Mouse (Mus musculus): Measurements from ENCODE around the gene Gm13287. TPM values are rescaled to one million over a fixed set of nuclear protein-coding genes. Genes with fewer than 3 reads are reported as not detected.
A peak's percentile ranks its signal among the peaks of the same experiment; 100 is the strongest.
"Not testable (repeated sequence)": the region's sequence is repeated elsewhere in the genome, so short reads cannot be mapped to it uniquely, and the experiment has no call there.

Gene Gm13287
- total and polyA plus RNA-seq, 3 experiments = not detected

DNA sequence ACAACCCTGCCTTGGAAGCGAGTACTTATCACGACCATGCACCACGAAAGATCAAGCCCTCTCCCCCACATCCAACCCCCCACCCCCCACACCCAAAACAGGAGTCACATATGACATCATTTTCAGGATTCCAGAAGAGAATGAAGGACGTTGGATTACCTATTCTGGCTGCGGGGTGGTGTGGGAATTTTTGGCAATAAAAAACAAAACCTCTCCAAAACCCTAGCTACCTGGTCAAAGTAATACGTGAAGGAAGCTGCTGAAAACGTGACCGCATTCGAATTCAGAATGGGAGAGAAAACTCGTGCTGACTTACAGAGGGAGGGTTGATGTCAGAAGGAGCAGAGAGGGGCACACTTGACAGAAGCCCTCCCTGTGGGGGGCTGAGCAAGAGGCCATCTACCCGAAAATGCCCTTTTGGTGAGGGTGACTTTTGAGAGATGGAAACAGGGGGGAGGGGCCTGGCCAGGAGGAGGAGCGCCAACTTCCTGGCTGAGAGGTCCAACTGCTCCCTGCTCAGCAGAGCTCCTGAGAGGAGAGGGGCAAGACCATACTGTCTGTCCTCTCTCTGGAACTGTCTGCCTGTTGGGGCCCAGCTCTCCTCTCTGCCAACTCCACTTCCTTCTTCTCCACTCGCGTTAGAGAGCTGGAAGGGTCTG lies 43.3 kb upstream of the Gm13287 start, which contains the start of gene Gm13283:
Gm13283 (plus strand) TSS at position 510 of the 659 bp plus-strand sequence.
- not testable (repeated sequence) for H3K9me3 ChIP-seq (replicated peaks; ENCODE audit: insufficient read depth, low read length); H3K79me2 ChIP-seq (ENCODE audit: control insufficient read depth, insufficient read depth, low read length, poor library complexity); H3K27me3 ChIP-seq (ENCODE audit: control insufficient read depth in 1 of 2, insufficient read depth in 2 of 2, low read length in 2 of 2); H3K36me3 ChIP-seq (ENCODE audit: control insufficient read depth in 1 of 2, insufficient read depth in 2 of 2, low read length in 2 of 2); H3K4me1 ChIP-seq (ENCODE audit: control insufficient read depth in 1 of 2, insufficient read depth in 2 of 2, low read length in 2 of 2); H3K27ac ChIP-seq (ENCODE audit: control insufficient read depth, low read depth, low read length)
- H3K4me3 ChIP-seq (ENCODE audit: control insufficient read depth in 1 of 2, insufficient read depth in 1 of 2, low read depth in 2 of 2, low read length in 2 of 2) = peak within 1 kb of the TSS in 1 of 2 experiments; percentile 6; a peak in 1 of 4 replicates
- TF ChIP-seq ETS1 (IDR thresholded peaks at IDR 0.05; ENCODE audit: low read depth, low read length) (0 out of 2 replicates have a peak, but pooled peaks have one; percentile 15), ZMIZ1 (IDR thresholded peaks at IDR 0.05; ENCODE audit: low read depth, low read length) (0 out of 2 replicates have a peak, but pooled peaks have one; percentile 41), POLR2A (IDR thresholded peaks at IDR 0.05; ENCODE audit: control insufficient read depth in 1 of 2, insufficient read depth in 1 of 2, low read depth in 1 of 2, low read length in 2 of 2, poor library complexity in 1 of 2) (0 out of 4 replicates have a peak, but pooled peaks of 1 of the 2 experiments have one; percentile 28)
- peak within 1 kb of the TSS; percentile 25 for H3K9ac ChIP-seq (ENCODE audit: control insufficient read depth, low read depth, low read length, poor library complexity, severe bottlenecking)
- peak; percentile 82 for DNase-seq (ENCODE audit: low read depth, low spot score)

DNA sequence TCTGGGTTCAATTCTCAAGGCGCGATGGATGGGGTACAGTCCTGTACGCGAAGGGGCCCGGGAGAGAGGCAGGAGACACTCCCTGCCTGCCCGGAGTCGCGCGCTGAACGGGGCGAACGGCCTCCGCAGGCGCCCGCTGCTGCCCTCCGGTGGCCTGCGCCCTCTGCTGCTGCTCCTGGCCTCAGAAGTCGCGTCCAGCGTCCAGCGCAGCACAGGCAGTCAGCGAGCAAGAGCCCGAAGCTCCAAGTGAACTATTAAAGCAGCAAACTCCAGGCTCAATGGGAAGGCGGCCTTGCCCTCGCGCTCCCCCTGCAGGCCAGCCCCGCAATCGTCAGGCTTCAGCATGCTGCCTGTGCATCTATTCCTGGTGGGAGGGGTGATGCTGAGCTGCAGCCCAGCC lies 42.6 kb upstream of the Gm13287 start:
- H3K9ac ChIP-seq (ENCODE audit: control insufficient read depth, low read depth, low read length, poor library complexity, severe bottlenecking) = peak overlapping the region; percentile 25; the same call in 1 of the 2 replicates
- H3K36me3 ChIP-seq (ENCODE audit: control insufficient read depth in 1 of 2, insufficient read depth in 2 of 2, low read length in 2 of 2); DNase-seq (ENCODE audit: low read depth, low spot score); H3K4me3 ChIP-seq (ENCODE audit: control insufficient read depth in 1 of 2, insufficient read depth in 1 of 2, low read depth in 2 of 2, low read length in 2 of 2); H3K9me3 ChIP-seq (replicated peaks; ENCODE audit: insufficient read depth, low read length); H3K27me3 ChIP-seq (ENCODE audit: control insufficient read depth in 1 of 2, insufficient read depth in 2 of 2, low read length in 2 of 2); H3K4me1 ChIP-seq (ENCODE audit: control insufficient read depth in 1 of 2, insufficient read depth in 2 of 2, low read length in 2 of 2); H3K27ac ChIP-seq (ENCODE audit: control insufficient read depth, low read depth, low read length); H3K79me2 ChIP-seq (ENCODE audit: control insufficient read depth, insufficient read depth, low read length, poor library complexity): not testable (repeated sequence)

DNA sequence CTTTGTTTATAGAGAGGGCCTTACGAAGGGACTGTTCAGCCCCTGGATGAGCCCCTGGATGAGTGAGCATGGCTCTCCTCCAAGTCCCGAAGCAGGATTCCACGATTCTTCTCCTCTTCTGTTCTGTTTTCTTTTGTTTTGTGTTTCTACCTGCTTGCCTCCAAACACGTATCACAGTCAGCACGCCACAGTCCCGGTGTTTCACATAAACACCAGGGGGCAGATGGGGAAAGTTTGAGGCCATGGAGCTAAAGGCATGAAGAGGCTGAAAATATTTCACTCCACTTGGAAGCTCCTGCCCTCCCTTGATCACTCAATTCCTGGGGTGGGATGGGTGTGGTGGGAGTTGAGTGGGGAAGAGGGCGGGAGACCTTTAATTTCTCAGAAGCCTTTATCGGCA lies 41.3 kb upstream of the Gm13287 start:
- not testable (repeated sequence) for H3K27ac ChIP-seq (ENCODE audit: control insufficient read depth, low read depth, low read length); H3K79me2 ChIP-seq (ENCODE audit: control insufficient read depth, insufficient read depth, low read length, poor library complexity); DNase-seq (ENCODE audit: low read depth, low spot score)

GRCm38 (mm10) chr4:88762341-88762740 lies 40.7 kb upstream of the Gm13287 start:
- H3K4me1 ChIP-seq (ENCODE audit: control insufficient read depth in 1 of 2, insufficient read depth in 2 of 2, low read length in 2 of 2); H3K9ac ChIP-seq (ENCODE audit: control insufficient read depth, low read depth, low read length, poor library complexity, severe bottlenecking); DNase-seq (ENCODE audit: low read depth, low spot score); H3K4me3 ChIP-seq (ENCODE audit: control insufficient read depth in 1 of 2, insufficient read depth in 1 of 2, low read depth in 2 of 2, low read length in 2 of 2); H3K9me3 ChIP-seq (replicated peaks; ENCODE audit: insufficient read depth, low read length); H3K36me3 ChIP-seq (ENCODE audit: control insufficient read depth in 1 of 2, insufficient read depth in 2 of 2, low read length in 2 of 2); H3K79me2 ChIP-seq (ENCODE audit: control insufficient read depth, insufficient read depth, low read length, poor library complexity); H3K27me3 ChIP-seq (ENCODE audit: control insufficient read depth in 1 of 2, insufficient read depth in 2 of 2, low read length in 2 of 2); H3K27ac ChIP-seq (ENCODE audit: control insufficient read depth, low read depth, low read length): not testable (repeated sequence)
- 0 out of 6 replicates have a peak, but pooled peaks of 1 of the 3 experiments have one; percentile 2 for TF ChIP-seq CTCF (IDR thresholded peaks at IDR 0.05 in 2 of 3, conservative IDR thresholded peaks at IDR 0.05 in 1 of 3; ENCODE audit: control insufficient read depth in 1 of 3, insufficient read depth in 1 of 3, low read depth in 2 of 3, low read length in 3 of 3, poor library complexity in 1 of 3, severe bottlenecking in 1 of 3)

More for the DNA sequence above, 41.3 kb upstream of the Gm13287 start:
- not testable (repeated sequence) for H3K27me3 ChIP-seq (ENCODE audit: control insufficient read depth in 1 of 2, insufficient read depth in 2 of 2, low read length in 2 of 2); H3K9me3 ChIP-seq (replicated peaks; ENCODE audit: insufficient read depth, low read length); H3K4me1 ChIP-seq (ENCODE audit: control insufficient read depth in 1 of 2, insufficient read depth in 2 of 2, low read length in 2 of 2); H3K9ac ChIP-seq (ENCODE audit: control insufficient read depth, low read depth, low read length, poor library complexity, severe bottlenecking); H3K36me3 ChIP-seq (ENCODE audit: control insufficient read depth in 1 of 2, insufficient read depth in 2 of 2, low read length in 2 of 2); H3K4me3 ChIP-seq (ENCODE audit: control insufficient read depth in 1 of 2, insufficient read depth in 1 of 2, low read depth in 2 of 2, low read length in 2 of 2)

GRCm38 (mm10) chr4:88763384-88764018 lies 39.6 kb upstream of the Gm13287 start:
- not testable (repeated sequence) for H3K27ac ChIP-seq (ENCODE audit: control insufficient read depth, low read depth, low read length); H3K36me3 ChIP-seq (ENCODE audit: control insufficient read depth in 1 of 2, insufficient read depth in 2 of 2, low read length in 2 of 2); H3K27me3 ChIP-seq (ENCODE audit: control insufficient read depth in 1 of 2, insufficient read depth in 2 of 2, low read length in 2 of 2); H3K9me3 ChIP-seq (replicated peaks; ENCODE audit: insufficient read depth, low read length); H3K4me1 ChIP-seq (ENCODE audit: control insufficient read depth in 1 of 2, insufficient read depth in 2 of 2, low read length in 2 of 2); H3K79me2 ChIP-seq (ENCODE audit: control insufficient read depth, insufficient read depth, low read length, poor library complexity)
- H3K4me3 ChIP-seq (ENCODE audit: control insufficient read depth in 1 of 2, insufficient read depth in 1 of 2, low read depth in 2 of 2, low read length in 2 of 2) = peak overlapping the region in 1 of 2 experiments; percentile 23; a peak in 1 of 4 replicates
- DNase-seq (ENCODE audit: low read depth, low spot score) = peak; percentile 37
- H3K9ac ChIP-seq (ENCODE audit: control insufficient read depth, low read depth, low read length, poor library complexity, severe bottlenecking) = peak overlapping the region; percentile 45; the same call in 1 of the 2 replicates

- DNase-seq (ENCODE audit: low read depth, low spot score) = not testable (repeated sequence)
These were observed 29.5 kb upstream of the Gm13287 start, which contains the start of gene Gm13290 for GRCm38 (mm10) chr4:88773534-88773933. Gm13290 (plus strand) TSS chr4:88773834.

More at GRCm38 (mm10) chr4:88773534-88773933, 29.5 kb upstream of the Gm13287 start, which contains the start of gene Gm13290:
- H3K4me3 ChIP-seq (ENCODE audit: control insufficient read depth in 1 of 2, insufficient read depth in 1 of 2, low read depth in 2 of 2, low read length in 2 of 2); H3K36me3 ChIP-seq (ENCODE audit: control insufficient read depth in 1 of 2, insufficient read depth in 2 of 2, low read length in 2 of 2); H3K4me1 ChIP-seq (ENCODE audit: control insufficient read depth in 1 of 2, insufficient read depth in 2 of 2, low read length in 2 of 2); H3K79me2 ChIP-seq (ENCODE audit: control insufficient read depth, insufficient read depth, low read length, poor library complexity); H3K9ac ChIP-seq (ENCODE audit: control insufficient read depth, low read depth, low read length, poor library complexity, severe bottlenecking); H3K27me3 ChIP-seq (ENCODE audit: control insufficient read depth in 1 of 2, insufficient read depth in 2 of 2, low read length in 2 of 2); H3K9me3 ChIP-seq (replicated peaks; ENCODE audit: insufficient read depth, low read length); H3K27ac ChIP-seq (ENCODE audit: control insufficient read depth, low read depth, low read length): not testable (repeated sequence)
